Comparison of ENCODE assay signal across 8 mouse cellular contexts in the genomic region with DNA sequence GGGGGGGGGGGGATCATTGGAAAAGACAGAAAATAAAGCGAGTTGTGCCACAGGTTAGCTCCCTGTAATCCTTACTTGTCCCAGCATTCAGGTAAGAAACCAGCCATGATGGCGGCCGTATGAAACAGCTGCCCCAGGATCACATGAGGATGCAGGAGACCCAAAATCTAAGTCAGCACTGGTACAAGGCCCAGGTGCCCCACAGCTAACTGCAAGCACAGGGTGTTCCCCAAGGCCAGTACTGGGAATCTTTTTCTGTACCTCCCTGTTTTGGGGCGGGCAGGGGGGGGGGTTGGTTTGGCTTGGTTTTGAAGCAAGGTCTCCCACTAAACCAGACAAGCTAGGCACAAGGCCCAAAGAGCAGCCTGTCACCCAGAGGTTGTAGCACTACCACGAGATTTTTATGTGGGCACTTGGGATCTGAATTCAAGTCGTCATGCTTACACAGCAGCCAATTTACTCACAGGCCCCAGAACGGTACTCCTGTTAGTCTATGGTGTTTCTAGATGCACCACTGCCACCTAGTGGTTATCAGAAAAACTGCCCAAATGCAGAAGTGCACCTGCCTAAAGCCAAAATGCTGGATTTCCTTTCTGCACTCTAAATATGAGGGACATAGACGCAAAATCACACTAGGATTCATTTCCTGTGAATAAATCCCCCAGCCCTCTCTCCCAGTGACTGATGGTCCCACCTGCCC. TPM values are rescaled to one million over a fixed set of nuclear protein-coding genes. Genes with fewer than 3 reads are reported as not detected.
A peak's percentile ranks its signal among the peaks of the same experiment; 100 is the strongest.
DNase-seq lines count a peak whose midpoint lies in the region; ATAC-seq and TF ChIP-seq lines count a peak whose summit lies in the region.

No protein-coding gene starts in this region.

- no peak for TF ChIP-seq POLR2A in CH12.LX (IDR thresholded peaks at IDR 0.05; ENCODE audit: low read depth, low read length)

- H3K27me3 ChIP-seq in CH12.LX (replicated peaks) = peaks cover 54% of the 10 kb centered on the region
- no peaks in the 10 kb centered on the region for H3K27me3 ChIP-seq in midbrain, embryonic 15.5 days (replicated peaks)

- no peaks in the 10 kb centered on the region for H3K79me2 ChIP-seq in CH12.LX (replicated peaks; ENCODE audit: control insufficient read depth, extremely low read depth, insufficient read depth, poor library complexity, severe bottlenecking)

- intact Hi-C loops in gastrocnemius, postnatal 36 days (cut with DNase I) = no loop called here
- intact Hi-C loops in left cerebral cortex, postnatal 36 days (cut with DNase I) = no loop called here
- intact Hi-C loops in gastrocnemius, postnatal 14 days (cut with DNase I; ENCODE audit: low total_unique reads) = no loop called here

- H3K4me2 ChIP-seq in CH12.LX (ENCODE audit: insufficient read depth, low read depth, poor library complexity, severe bottlenecking) = no peak overlapping the region
- no peak overlapping the region for H3K4me2 ChIP-seq in midbrain, embryonic 15.5 days

- peak; percentile 83 for TF ChIP-seq RAD21 in CH12.LX (IDR thresholded peaks at IDR 0.05; ENCODE audit: low read depth, low read length)

- H3K9ac ChIP-seq in CH12.LX (ENCODE audit: insufficient read depth, low read depth) = no peak overlapping the region
- no peak overlapping the region for H3K9ac ChIP-seq in midbrain, embryonic 15.5 days

- TF ChIP-seq CTCF in CH12.LX (conservative IDR thresholded peaks at IDR 0.05 in 1 of 2, IDR thresholded peaks at IDR 0.05 in 1 of 2; ENCODE audit: low read depth in 2 of 2, low read length in 2 of 2) = peak; percentile 81 to 85

- in situ Hi-C loops in CH12.LX (cut with MboI; ENCODE audit: low pct_ligation_motif_present, low pct_unique_long_range_greater_than_20kb, low sequenced_read_pairs) = no loop called here

- H3K4me3 ChIP-seq in CH12.LX (replicated peaks in 1 of 3; ENCODE audit: low read depth in 2 of 3, low read length in 2 of 3, poor library complexity in 1 of 3) = no peak overlapping the region
- no peak overlapping the region for H3K4me3 ChIP-seq in midbrain, embryonic 15.5 days

- H3K36me3 ChIP-seq in CH12.LX (replicated peaks in 1 of 2; ENCODE audit: control insufficient read depth in 1 of 2, insufficient read depth in 1 of 2, low read length in 1 of 2) = no peaks in the 10 kb centered on the region
- no peaks in the 10 kb centered on the region for H3K36me3 ChIP-seq in midbrain, embryonic 15.5 days (replicated peaks)

- TF ChIP-seq EP300 in CH12.LX (IDR thresholded peaks at IDR 0.05; ENCODE audit: low read length) = no peak

- peak; percentile 76 for ATAC-seq in midbrain, embryonic 15.5 days (replicated peaks)

- dilution Hi-C loops in CH12.LX (cut with MboI; ENCODE audit: extremely low pct_ligation_motif_present, extremely low pct_unique_long_range_greater_than_20kb, low sequenced_read_pairs) = no loop called here

- WGBS in midbrain, embryonic 15.5 days = 47% methylated on average over 8 of the region's 8 CpGs

- H3K4me1 ChIP-seq in CH12.LX (ENCODE audit: control insufficient read depth in 1 of 2, insufficient read depth in 2 of 2) = no peaks in the 10 kb centered on the region
- H3K4me1 ChIP-seq in midbrain, embryonic 15.5 days = no peaks in the 10 kb centered on the region

- H3K9me3 ChIP-seq in CH12.LX (replicated peaks; ENCODE audit: low read length) = no peaks in the 10 kb centered on the region
- H3K9me3 ChIP-seq in midbrain, embryonic 15.5 days = no peaks in the 10 kb centered on the region

- peak; percentile 44 for DNase-seq in gastrocnemius, adult 18-20 months (ENCODE audit: low spot score)
- DNase-seq in gastrocnemius, postnatal 36 days = no peak
- DNase-seq in CH12.LX (ENCODE audit: extremely low read depth) = peak; percentile 63
- DNase-seq in cerebellum, postnatal 10 days = peak; percentile 61 to 72
- peak; percentile 51 for DNase-seq in heart, postnatal 4 days
- peak; percentile 19 to 20 for DNase-seq in left cerebral cortex, postnatal 36 days (ENCODE audit: low spot score in 2 of 2)
- DNase-seq in gastrocnemius, postnatal 14 days = no peak

- H3K27ac ChIP-seq in CH12.LX (ENCODE audit: insufficient read depth, low read depth) = no peak overlapping the region
- no peak overlapping the region for H3K27ac ChIP-seq in midbrain, embryonic 15.5 days

TF ChIP-seq in CH12.LX, 34 proteins besides CTCF, POLR2A, EP300 and RAD21:
- peak; percentile 68 for TF ChIP-seq SMC3 (IDR thresholded peaks at IDR 0.05; ENCODE audit: low read depth, low read length)
- TF ChIP-seq ETS1 (conservative IDR thresholded peaks at IDR 0.05; ENCODE audit: low read depth, low read length) = no peak

RNA-seq across cellular contexts. Expression of a gene that starts 13.8 kb away (rescaled TPM):
- under 1 TPM; 0.23 to 0.33 TPM for total RNA-seq in gastrocnemius, adult 18-20 months (2021)
- total RNA-seq in gastrocnemius, postnatal 36 days (2021) = under 1 TPM; 0.64 to 0.96 TPM
- not detected in 2 replicates for total RNA-seq in CH12.LX (2012; rRNA removed)
- not detected in 2 replicates for total RNA-seq in CH12.LX (2014; rRNA removed)
- polyA plus RNA-seq in CH12.LX (2012; ENCODE audit: insufficient read length, low read depth) = not detected in 2 replicates
- total RNA-seq in heart, postnatal 4 days (2021) = 1 to 10 TPM; 3.9 to 4.1 TPM
- under 1 TPM in 1 of 2 experiments, not detected in 1; 0.27 TPM for total RNA-seq in left cerebral cortex, postnatal 36 days (2021)
- 0.26 and 0.30 TPM in 2 replicates for polyA plus RNA-seq in midbrain, embryonic 15.5 days (2015; fragmentation: Nextera tagmentation; extraction: Ambion mirVana)
- total RNA-seq in gastrocnemius, postnatal 14 days (2021) = 1 to 10 TPM; 1.9 to 3.3 TPM

Comparison
In these comparisons a context has a peak if more than half of its experiments do, and no peak if none do; other contexts are left out.
1. DNase-seq: peak in gastrocnemius, adult 18-20 months (single experiment), CH12.LX (single experiment), cerebellum, postnatal 10 days (2 of 2), heart, postnatal 4 days (single experiment) and left cerebral cortex, postnatal 36 days (2 of 2); none in gastrocnemius, postnatal 36 days (0 of 2) and gastrocnemius, postnatal 14 days (single experiment).